Mouse (Mus musculus) bone marrow macrophage, adult 2 months (primary cell): ENCODE measurements around the gene Trim2. TPM values are rescaled to one million over a fixed set of nuclear protein-coding genes. Genes with fewer than 3 reads are reported as not detected.

Source experiments
- H3K27ac ChIP-seq: 2 replicates; pipeline ENCODE4 v1.5.1; 2012; ENCODE audit warnings: low read depth, low read length; ENCODE audit not compliant: insufficient read depth
- H3K4me1 ChIP-seq: 2 replicates; pipeline ENCODE4 v1.6.1; 2012; ENCODE audit warnings: low read length; ENCODE audit not compliant: control insufficient read depth, insufficient read depth
- H3K4me3 ChIP-seq: 2 replicates; pipeline ENCODE4 v1.5.1; 2012; ENCODE audit warnings: mild to moderate bottlenecking, low read length, moderate library complexity; ENCODE audit not compliant: insufficient read depth
- CTCF ChIP-seq: IDR thresholded peaks from 2 replicates; pipeline ENCODE4 v1.5.1; 2012; ENCODE audit warnings: low read depth, mild to moderate bottlenecking, low read length, moderate library complexity
- POLR2A ChIP-seq: IDR thresholded peaks from 2 replicates; pipeline ENCODE4 v1.6.1; 2012; ENCODE audit warnings: mild to moderate bottlenecking, low read depth, low read length, borderline replicate concordance
- polyA plus RNA-seq: library from polyadenylated mRNA; stranded (reverse); fragments of >200 nt; gene quantifications from 2 replicates; pipeline ENCODE4 v1.2.4, GENCODE M21; 2012; ENCODE audit not compliant: missing spikeins, insufficient read depth, insufficient read length

Trim2 gene
- polyA plus RNA-seq, 1 experiment, result 2.0 TPM

DNA sequence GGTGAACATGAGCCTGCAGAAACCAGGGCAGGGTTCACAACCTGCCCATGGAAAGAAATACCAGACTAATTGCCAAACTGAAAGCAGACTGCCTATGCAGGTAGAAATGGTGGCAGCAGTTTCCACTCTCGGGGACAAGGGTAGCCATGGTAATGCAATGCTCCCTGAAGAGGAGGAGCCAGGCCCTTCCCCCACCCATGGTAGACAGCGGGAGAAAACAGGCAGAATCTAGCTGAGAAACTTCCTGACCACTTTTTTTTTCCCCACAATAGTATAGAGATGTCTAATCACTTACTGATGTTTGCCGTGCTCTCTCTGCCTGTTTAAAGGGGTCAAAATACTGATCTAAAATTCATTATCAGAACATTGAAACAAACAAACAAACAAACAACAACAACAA is 17.8 kb upstream of the Trim2 start:
- no peak overlapping the region for H3K27ac ChIP-seq
- H3K4me1 ChIP-seq, result no peaks in the 10 kb centered on the region
- no peak for TF ChIP-seq CTCF
- TF ChIP-seq POLR2A, result no peak
- no peak overlapping the region for H3K4me3 ChIP-seq

DNA sequence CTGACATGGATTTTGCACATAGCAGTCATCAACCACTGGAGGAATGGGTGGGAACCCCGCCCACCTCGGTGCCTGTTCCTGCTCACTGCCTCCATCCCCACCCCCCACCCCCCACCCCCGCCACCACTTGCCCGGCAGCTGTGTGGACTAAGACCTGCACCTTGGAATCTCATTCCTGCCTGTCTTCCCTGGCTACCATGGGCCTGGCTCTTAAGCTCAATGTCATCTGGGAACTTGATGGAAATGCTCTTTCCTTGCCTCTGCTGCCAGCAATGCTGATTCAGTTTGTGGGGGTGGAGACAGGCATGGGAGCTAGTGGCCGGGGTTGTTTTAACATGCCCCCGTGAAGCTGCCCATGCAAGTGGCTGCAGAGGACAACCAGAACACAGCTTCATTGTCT is 17.3 kb upstream of the Trim2 start:
- no peak for TF ChIP-seq POLR2A
- no peak for TF ChIP-seq CTCF
- Histone ChIP-seq H3K4me1 (no peaks in the 10 kb centered on the region), H3K27ac (no peak overlapping the region), H3K4me3 (no peak overlapping the region)

- Histone ChIP-seq H3K4me1 (peaks cover 3% of the 10 kb centered on the region; the same call in 1 of the 2 replicates), H3K27ac (no peak overlapping the region), H3K4me3 (no peak overlapping the region)
- TF ChIP-seq POLR2A, result no peak
- TF ChIP-seq CTCF, result no peak
Observed at GRCm38 (mm10) chr3:84319504-84319903, 12.8 kb upstream of the Trim2 start.

DNA sequence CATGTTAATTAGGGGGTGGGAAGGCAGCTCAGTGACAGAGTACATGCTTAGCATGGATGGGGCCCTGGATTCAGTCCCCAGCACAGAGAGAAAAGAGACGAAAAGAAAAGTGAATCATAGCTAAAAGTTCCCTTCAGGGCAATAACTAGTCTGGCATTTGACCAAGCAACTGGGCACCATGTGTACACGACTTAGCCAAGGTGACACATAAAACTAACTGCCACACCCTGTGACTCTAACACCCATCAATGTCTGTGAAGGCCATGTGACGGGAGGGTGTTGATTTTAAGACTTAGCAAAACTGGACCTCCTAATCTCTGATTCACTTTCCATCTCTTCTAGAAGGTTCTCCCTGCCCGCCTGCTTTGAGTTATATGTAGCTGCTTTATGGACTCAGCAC is 12.2 kb upstream of the Trim2 start:
- TF ChIP-seq POLR2A (no peak), CTCF (no peak)
- Histone ChIP-seq H3K27ac (no peak overlapping the region), H3K4me1 (peaks cover 3% of the 10 kb centered on the region; the same call in 1 of the 2 replicates), H3K4me3 (no peak overlapping the region)

DNA sequence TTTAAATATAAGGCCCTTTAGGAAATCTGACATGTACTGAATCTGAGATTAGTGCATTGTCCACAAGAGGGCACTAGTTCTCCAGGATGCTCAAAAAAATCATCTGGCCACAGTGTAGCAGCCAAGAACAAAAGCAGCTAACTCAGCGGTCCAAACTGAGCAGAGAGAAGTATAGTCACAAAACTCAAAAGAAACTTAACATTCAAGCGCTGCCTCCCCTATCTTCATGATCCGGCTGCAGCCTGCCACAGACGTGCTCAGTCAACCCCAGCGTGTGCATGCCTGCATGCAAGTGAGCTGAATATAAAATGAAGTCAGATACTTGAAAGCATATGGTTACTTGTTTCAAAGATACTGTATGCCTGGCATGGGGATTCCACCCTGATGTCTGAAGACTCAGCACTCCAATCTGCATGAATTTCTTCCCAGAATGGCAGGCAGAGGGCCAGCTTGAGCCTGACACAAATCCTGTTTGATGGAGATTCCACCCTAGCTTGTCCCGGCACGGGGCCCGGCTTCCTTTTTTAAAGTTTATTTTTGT is 8.0 kb upstream of the Trim2 start:
- H3K4me1 ChIP-seq, result peaks cover 7% of the 10 kb centered on the region
- no peak overlapping the region for H3K27ac ChIP-seq
- TF ChIP-seq POLR2A (no peak), CTCF (no peak)
- no peak overlapping the region for H3K4me3 ChIP-seq

DNA sequence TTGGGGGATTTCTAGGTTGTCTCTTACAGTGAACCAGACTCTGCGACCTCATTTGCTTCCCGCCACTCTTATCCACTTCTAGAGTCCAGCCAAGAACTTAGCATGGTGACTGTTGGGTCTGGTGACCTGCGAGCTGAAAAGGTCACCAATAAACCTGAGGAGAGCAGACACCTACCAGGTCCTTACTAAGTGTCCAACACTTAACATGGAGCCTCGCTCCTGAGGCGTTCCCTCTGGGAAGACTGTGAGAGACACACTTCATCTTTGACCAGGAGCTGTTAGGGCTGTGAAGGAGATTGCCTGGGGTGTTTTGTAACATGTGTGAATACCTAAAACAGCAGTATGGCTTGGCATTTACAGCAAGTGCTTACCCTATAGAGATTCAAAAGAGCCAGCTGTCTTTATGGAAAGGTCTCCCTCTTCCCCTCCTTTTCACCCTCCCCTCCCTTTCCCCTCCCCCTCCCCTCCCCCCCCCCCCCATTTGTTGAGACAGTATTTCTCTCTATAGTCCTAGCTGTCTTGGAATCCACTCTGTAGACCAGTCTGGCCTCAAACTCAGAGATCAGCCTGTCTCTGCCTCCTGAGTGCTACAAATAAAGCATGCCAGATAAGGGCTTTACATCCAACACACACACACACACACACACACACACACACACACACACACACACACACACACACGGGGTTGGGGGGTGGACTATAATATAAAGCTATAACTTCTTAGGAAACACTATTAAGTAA is 7.3 kb upstream of the Trim2 start:
- Histone ChIP-seq H3K4me1 (peaks cover 7% of the 10 kb centered on the region), H3K4me3 (no peak overlapping the region), H3K27ac (no peak overlapping the region)
- no peak for TF ChIP-seq CTCF
- no peak for TF ChIP-seq POLR2A

DNA sequence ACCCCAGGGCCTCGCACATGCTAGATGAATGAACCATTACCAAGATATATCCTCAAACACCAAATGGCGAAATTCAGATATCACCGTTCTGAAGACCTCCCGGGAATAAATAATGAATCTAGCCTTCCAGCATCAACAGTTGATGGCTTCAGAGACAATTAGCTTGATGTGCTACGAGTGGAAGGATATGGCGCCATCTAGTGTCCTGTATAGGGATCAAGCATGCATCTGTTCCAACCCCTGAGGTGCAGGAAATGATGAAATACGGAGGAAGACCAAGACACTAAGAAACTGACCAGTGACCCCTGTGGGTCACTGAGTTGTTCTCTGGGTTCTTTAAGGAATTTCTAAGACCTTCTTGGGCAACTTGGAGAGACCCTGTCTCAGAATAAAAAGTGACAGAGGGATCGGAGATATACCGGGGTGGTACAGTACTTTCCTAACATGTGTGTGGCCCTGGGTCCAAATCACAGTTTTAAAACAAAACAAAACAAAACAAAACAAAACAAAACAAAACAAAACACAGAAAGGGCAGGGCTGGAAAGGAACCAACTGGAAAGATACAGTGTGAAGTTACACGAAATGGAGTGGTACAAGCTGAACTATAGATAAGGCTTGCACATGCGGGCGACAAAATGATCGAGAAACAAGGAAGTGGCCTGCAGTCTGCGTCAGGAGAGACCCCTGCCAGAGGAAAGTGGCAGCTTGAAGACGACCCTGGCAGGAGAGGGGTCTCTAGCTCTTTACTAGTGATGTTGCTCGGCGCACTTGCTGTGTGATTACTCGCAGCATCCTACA is 6.5 kb upstream of the Trim2 start:
- no peak for TF ChIP-seq POLR2A
- no peak for TF ChIP-seq CTCF
- Histone ChIP-seq H3K4me1 (peaks cover 7% of the 10 kb centered on the region), H3K4me3 (no peak overlapping the region), H3K27ac (no peak overlapping the region)

- no peak overlapping the region for H3K4me3 ChIP-seq
- H3K4me1 ChIP-seq, result peaks cover 7% of the 10 kb centered on the region
- no peak for TF ChIP-seq CTCF
- H3K27ac ChIP-seq, result no peak overlapping the region
Observed at GRCm38 (mm10) chr3:84312326-84312725, 5.6 kb upstream of the Trim2 start.

DNA sequence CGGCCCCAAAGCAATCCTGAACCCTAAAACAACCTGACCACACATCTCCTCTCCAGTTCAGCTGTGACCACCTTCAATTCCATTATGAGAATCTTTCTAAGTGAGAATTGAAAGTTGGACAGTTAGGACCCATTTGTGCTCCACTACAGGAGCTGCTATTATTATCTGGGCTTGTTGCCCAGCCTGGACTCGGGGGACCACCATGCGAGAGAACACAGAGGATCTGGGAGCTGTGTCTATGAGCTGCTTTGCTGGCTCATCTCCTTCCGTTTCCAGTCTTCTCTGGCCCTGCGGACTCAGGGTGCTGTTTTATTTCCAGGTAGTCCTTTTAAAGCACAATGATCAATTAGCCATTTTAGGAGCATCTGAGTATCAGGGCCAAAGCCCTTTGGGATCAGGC is 839 bp upstream of the Trim2 start:
- TF ChIP-seq CTCF (no peak), POLR2A (no peak)
- H3K4me1 ChIP-seq, result no peaks in the 10 kb centered on the region
- H3K27ac ChIP-seq, result no peak overlapping the region
- no peak overlapping the region for H3K4me3 ChIP-seq

- TF ChIP-seq CTCF (no peak), POLR2A (no peak)
- Histone ChIP-seq H3K4me1 (no peaks in the 10 kb centered on the region), H3K27ac (no peak overlapping the region), H3K4me3 (no peak overlapping the region)
Observed at GRCm38 (mm10) chr3:84305722-84306510, 761 bp downstream of the Trim2 start.
